Mouse (Mus musculus) spleen, adult 2 months (tissue): ENCODE data around the gene Arhgef40.

Source experiments
- CTCF ChIP-seq: fragments of 200-500 bp; IDR thresholded peaks from 2 replicates; pipeline ENCODE4 v1.5.1; 2011; ENCODE audit warnings: mild to moderate bottlenecking, inconsistent platforms; ENCODE audit not compliant: insufficient read depth, insufficient read length, insufficient replicate concordance; ENCODE audit errors: extremely low read depth
- POLR2A ChIP-seq: fragments of 200-500 bp; IDR thresholded peaks from 2 replicates; pipeline ENCODE4 v1.6.1; 2011; ENCODE audit warnings: low read depth, low read length, inconsistent platforms

GRCm38 (mm10) chr14:52009361-52009760, 24.8 kb downstream of the Arhgef40 start:
- TF ChIP-seq CTCF = no peak
- TF ChIP-seq POLR2A = no peak
